Mouse (Mus musculus): ENCODE measurements around the gene Pcca. TPM values are rescaled to one million over a fixed set of nuclear protein-coding genes. Genes with fewer than 3 reads are reported as not detected.

Gene Pcca
- polyA plus RNA-seq, 1 experiment from 2014 or later = 27.6 TPM

DNA sequence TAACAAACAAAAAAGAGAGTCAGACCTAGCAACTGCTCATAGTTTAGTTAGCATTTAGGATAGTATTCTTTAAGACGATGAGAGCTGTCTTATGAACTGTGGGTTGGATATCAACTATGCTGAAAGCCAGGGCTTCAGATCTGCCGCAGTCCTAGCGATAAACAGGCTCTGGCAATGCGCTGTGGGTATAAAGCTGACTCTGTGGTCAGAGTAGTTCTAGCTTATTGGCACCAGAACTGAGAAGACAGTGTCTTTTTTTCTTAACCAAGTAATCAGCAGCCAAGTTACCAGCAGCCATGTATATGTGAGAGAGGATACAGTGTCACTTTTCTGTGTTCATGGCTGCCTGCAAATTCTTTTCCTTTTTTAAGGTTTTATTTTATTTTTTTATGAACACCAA is 154.3 kb downstream of the Pcca start:
- no peak overlapping the region for H3K4me3 ChIP-seq
- WGBS = 85% methylated on average over 4 of the region's 4 CpGs
- DNase-seq (ENCODE audit: low spot score) = no peak
- H3K4me1 ChIP-seq = peaks cover 8% of the 10 kb centered on the region; the same call in 1 of the 2 replicates
- no peaks in the 10 kb centered on the region for H3K36me3 ChIP-seq
- H3K27me3 ChIP-seq (ENCODE audit: insufficient read depth, poor library complexity, severe bottlenecking) = no peaks in the 10 kb centered on the region
- H3K27ac ChIP-seq = no peak overlapping the region
- H3K9me3 ChIP-seq = no peaks in the 10 kb centered on the region

DNA sequence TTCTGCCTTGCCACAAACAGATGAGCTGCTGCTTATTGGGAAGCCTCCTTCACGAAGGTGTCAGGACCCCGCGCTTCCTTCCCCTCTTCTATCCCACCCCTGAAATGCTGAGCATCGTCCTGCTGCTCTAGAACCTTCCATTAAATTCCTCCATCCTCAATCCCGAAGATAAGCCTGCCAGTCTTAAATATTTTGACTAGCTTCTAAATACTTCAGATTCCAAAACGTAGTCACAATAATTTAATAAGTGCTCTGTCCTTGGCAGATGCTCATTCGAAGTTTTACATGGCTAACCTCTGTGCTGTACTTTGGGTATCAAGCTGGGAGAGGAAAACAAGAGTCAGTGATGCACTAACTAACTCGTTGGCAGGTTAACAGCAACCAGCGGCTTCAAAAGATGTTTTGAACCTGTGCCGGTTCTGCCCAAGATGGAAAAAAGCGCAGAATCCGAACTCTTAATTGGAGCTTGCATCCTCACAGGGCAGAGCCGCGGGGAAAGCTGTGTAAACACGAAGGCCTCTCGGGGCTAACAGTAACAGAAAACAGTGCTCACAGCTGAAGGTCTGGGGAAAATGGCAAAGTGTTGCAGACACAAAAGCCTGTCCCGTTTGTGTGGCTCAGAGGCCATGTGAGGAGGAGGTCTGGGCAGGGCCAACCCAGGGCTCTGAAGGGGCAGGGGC is 155.2 kb downstream of the Pcca start:
- H3K9me3 ChIP-seq = no peaks in the 10 kb centered on the region
- DNase-seq (ENCODE audit: low spot score) = no peak
- H3K27me3 ChIP-seq (ENCODE audit: insufficient read depth, poor library complexity, severe bottlenecking) = no peaks in the 10 kb centered on the region
- 70% methylated on average over 17 of the region's 17 CpGs for WGBS
- no peak overlapping the region for H3K27ac ChIP-seq
- no peaks in the 10 kb centered on the region for H3K36me3 ChIP-seq
- no peak overlapping the region for H3K4me3 ChIP-seq
- H3K4me1 ChIP-seq = peaks cover 6% of the 10 kb centered on the region; the same call in 1 of the 2 replicates

DNA sequence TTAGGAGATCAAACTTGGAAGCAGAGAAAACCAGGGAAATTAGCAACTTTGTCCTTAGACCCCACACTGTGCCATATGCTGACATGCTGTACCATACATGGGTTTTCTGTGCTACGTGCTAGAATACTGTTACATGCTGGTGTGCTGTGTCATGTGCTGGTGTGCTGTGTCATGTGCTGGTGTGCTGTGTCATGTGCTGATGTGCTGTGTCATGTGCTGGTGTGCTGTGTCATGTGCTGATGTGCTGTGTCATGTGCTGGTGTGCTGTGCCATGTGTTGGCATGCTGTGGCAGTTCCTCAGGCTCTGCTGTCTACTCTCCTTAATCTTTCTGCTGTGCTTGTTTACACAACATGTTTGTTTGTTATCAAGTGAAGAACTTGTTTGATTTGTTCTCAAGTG is 157.4 kb downstream of the Pcca start:
- H3K36me3 ChIP-seq = no peaks in the 10 kb centered on the region
- no peaks in the 10 kb centered on the region for H3K27me3 ChIP-seq (ENCODE audit: insufficient read depth, poor library complexity, severe bottlenecking)
- H3K4me3 ChIP-seq = no peak overlapping the region
- no peak for DNase-seq (ENCODE audit: low spot score)
- no peaks in the 10 kb centered on the region for H3K4me1 ChIP-seq
- H3K9me3 ChIP-seq = no peaks in the 10 kb centered on the region
- 88% methylated on average over 1 of the region's 1 CpGs for WGBS
- no peak overlapping the region for H3K27ac ChIP-seq

DNA sequence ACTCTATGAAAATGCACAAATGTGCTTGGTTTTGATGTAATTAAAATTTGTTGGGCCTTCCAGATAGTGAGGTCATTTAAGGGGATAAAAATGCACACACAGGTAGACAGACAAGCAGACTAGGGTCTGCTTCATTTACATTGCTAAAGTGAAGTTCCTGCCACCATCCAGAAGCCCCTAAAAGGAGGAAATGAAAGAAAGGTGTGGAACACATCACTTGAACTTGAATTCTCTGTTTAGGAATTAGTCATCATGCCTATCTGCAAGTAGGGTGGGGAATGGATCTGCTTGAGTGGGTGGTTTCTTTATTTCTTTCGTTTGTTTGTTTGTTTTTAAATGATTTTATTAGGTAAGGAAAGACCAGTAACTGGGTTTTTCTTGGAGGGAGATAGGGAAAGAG is 166.2 kb downstream of the Pcca start:
- Histone ChIP-seq H3K4me3 (no peak overlapping the region), H3K9me3 (no peaks in the 10 kb centered on the region), H3K27ac (no peak overlapping the region), H3K4me1 (no peaks in the 10 kb centered on the region), H3K27me3 (ENCODE audit: insufficient read depth, poor library complexity, severe bottlenecking) (no peaks in the 10 kb centered on the region), H3K36me3 (peaks cover 2% of the 10 kb centered on the region; the same call in 1 of the 2 replicates)
- no peak for DNase-seq (ENCODE audit: low spot score)
- 68% methylated on average over 1 of the region's 1 CpGs for whole genome bisulfite sequencing

DNA sequence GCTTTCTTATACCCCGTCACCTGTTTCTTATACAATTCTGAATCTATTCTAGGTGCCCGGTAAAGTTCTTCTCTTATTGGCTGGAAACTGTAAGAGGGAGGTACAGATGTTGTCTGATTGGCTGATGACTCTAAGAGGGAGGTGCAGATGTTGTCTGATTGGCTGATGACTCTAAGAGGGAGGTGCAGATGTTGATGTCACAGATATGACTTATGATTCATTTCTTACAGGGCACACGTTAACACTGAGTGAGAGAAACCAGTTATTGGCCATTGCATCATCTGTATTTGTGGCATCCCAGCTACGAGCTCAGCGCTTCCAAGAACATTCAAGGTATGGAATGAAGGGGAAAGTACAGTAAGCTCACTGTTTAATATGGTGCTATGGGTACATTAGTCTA is 179.7 kb downstream of the Pcca start:
- Histone ChIP-seq H3K4me1 (no peaks in the 10 kb centered on the region), H3K4me3 (no peak overlapping the region), H3K27ac (no peak overlapping the region), H3K27me3 (ENCODE audit: insufficient read depth, poor library complexity, severe bottlenecking) (no peaks in the 10 kb centered on the region), H3K9me3 (no peaks in the 10 kb centered on the region), H3K36me3 (no peaks in the 10 kb centered on the region)
- no peak for DNase-seq (ENCODE audit: low spot score)
- WGBS = 91% methylated on average over 5 of the region's 5 CpGs

DNA sequence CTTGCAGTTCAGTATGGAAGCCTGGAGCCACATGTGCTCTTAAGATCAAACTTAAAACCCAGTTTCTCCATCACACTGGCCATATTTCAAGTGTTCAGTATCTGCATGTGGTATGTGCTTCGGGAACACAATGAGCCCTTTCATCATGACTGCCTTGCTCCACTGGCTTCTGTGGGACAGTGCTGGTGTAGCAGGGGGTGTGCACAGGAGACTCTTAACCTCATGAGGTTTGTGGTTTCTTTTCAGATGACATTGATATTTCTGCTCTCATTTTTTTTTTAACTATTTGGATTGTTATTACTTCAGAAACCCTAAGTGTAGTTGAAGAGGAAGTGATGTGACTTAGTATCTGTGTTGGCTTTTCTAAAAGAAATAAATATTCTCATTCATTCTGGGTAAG is 180.8 kb downstream of the Pcca start:
- Histone ChIP-seq H3K4me3 (no peak overlapping the region), H3K27me3 (ENCODE audit: insufficient read depth, poor library complexity, severe bottlenecking) (no peaks in the 10 kb centered on the region), H3K4me1 (no peaks in the 10 kb centered on the region), H3K27ac (no peak overlapping the region), H3K9me3 (no peaks in the 10 kb centered on the region), H3K36me3 (no peaks in the 10 kb centered on the region)
- 73% methylated on average over 1 of the region's 1 CpGs for WGBS
- no peak for DNase-seq (ENCODE audit: low spot score)

DNA sequence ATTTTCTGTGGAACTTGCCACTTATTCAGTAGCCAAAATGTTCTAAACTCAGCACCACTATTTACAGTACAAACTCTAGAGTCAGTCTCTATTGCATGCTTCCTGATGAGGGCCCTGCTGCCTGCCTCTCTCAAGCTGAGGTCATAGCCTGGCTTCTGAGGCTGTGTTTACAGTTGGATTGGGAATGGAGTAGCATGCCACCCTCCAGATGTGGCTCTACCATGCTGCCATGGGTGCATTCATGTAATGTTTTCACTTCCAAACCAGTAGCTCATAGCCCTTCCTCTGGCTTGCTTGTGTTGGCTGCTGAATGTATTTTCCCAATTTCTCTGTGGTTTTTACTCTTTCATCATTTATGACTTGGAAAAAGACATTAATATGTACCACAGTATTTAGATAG is 181.9 kb downstream of the Pcca start:
- DNase-seq (ENCODE audit: low spot score) = no peak
- H3K36me3 ChIP-seq = no peaks in the 10 kb centered on the region
- no peak overlapping the region for H3K4me3 ChIP-seq
- no peaks in the 10 kb centered on the region for H3K9me3 ChIP-seq
- no peak overlapping the region for H3K27ac ChIP-seq
- no peaks in the 10 kb centered on the region for H3K4me1 ChIP-seq
- H3K27me3 ChIP-seq (ENCODE audit: insufficient read depth, poor library complexity, severe bottlenecking) = no peaks in the 10 kb centered on the region

DNA sequence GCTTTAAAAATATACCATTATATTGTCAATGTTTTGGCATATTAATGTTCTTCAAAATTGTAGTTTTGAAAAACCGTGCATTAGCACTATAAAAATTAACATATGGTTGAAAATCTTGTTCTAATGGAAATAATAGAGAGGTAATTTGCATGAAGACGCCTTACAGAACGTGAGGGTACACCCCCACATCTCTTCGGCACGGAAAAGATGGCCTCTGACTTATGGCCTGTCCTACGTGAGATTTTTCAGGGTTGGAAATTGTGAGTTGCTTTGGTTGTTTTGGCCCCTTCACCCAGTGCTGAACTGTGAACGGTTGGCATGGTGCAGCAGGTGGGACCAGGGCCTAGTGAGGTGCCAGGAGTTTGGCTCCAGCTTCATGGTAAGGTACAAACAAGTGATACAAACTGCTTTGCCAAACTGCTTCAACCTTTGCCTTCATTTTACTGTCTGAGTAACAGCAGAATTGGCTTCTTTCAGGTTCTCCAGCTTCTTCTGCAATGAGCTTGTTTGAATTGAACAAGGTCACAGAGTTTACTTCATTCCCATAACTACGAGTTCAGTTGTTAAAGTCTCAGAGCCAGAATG is 185.5 kb downstream of the Pcca start:
- 89% methylated on average over 8 of the region's 8 CpGs for WGBS
- Histone ChIP-seq H3K36me3 (no peaks in the 10 kb centered on the region), H3K27me3 (ENCODE audit: insufficient read depth, poor library complexity, severe bottlenecking) (no peaks in the 10 kb centered on the region), H3K27ac (no peak overlapping the region), H3K9me3 (no peaks in the 10 kb centered on the region), H3K4me1 (no peaks in the 10 kb centered on the region), H3K4me3 (no peak overlapping the region)
- DNase-seq (ENCODE audit: low spot score) = no peak

DNA sequence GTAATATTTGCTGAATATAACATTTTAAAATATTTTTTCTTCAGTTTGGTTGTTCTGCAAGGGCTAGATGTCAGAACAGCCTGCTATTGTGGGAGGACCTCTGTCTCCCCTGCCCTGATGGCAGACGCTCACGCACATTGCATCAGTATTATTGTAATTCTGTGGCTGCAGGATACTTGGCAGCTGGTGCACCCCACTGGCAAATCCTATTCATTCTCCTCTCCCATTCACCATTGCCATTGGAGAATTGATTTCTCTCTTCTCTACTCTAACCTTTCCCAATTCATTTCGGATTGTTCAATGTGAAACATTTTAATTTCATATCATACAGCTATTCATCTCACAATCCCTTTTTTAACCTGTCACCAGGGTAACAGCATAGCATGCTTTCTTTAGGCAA is 186.9 kb downstream of the Pcca start:
- no peaks in the 10 kb centered on the region for H3K27me3 ChIP-seq (ENCODE audit: insufficient read depth, poor library complexity, severe bottlenecking)
- H3K9me3 ChIP-seq = no peaks in the 10 kb centered on the region
- H3K36me3 ChIP-seq = no peaks in the 10 kb centered on the region
- H3K4me3 ChIP-seq = no peak overlapping the region
- H3K4me1 ChIP-seq = no peaks in the 10 kb centered on the region
- H3K27ac ChIP-seq = no peak overlapping the region
- WGBS = 65% methylated on average over 3 of the region's 3 CpGs
- no peak for DNase-seq (ENCODE audit: low spot score)

DNA sequence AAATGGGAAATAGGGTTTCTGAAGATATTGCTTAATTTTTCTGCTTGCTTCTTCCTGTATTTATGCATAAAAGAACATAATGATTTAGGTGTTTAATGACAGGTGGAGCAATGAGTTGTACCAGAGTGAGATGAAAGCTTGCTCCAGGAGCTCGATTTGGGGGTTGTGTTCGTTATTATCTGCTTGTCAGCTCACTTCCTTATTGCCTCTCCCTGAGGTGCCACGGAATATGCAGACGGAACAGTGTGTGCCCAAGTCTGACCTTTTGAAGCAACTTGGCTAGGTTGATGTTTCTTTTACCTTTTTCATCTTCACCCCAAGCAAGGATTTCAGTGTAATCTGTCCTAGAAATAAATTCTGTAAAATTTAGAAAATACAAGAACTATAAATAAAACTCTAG is 187.6 kb downstream of the Pcca start:
- Histone ChIP-seq H3K9me3 (no peaks in the 10 kb centered on the region), H3K4me1 (no peaks in the 10 kb centered on the region), H3K27ac (no peak overlapping the region), H3K27me3 (ENCODE audit: insufficient read depth, poor library complexity, severe bottlenecking) (no peaks in the 10 kb centered on the region), H3K36me3 (no peaks in the 10 kb centered on the region), H3K4me3 (no peak overlapping the region)
- WGBS = 59% methylated on average over 4 of the region's 4 CpGs
- DNase-seq (ENCODE audit: low spot score) = no peak

DNA sequence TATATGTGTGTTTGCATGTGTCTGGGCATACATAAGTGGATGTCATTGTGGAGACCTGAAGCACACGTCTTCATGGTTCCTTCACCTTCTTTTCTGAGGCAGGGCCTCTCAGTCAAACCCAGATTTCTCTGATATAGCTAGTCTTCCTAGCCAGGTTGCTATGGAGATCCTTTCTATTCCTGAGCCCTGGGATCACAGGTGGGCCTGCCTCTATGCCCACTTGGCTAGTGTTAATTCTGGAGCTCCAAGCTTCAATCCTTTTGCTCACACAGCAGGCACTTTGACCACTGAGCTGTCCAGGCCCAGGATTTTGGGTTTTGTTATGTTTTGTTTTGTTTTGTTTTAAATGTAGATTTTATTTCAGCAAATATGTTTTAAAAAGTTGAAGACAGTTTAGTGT is 192.3 kb downstream of the Pcca start:
- Histone ChIP-seq H3K36me3 (no peaks in the 10 kb centered on the region), H3K4me1 (no peaks in the 10 kb centered on the region), H3K27me3 (ENCODE audit: insufficient read depth, poor library complexity, severe bottlenecking) (no peaks in the 10 kb centered on the region), H3K9me3 (no peaks in the 10 kb centered on the region), H3K27ac (no peak overlapping the region), H3K4me3 (no peak overlapping the region)
- 78% methylated on average over 1 of the region's 1 CpGs for WGBS
- DNase-seq (ENCODE audit: low spot score) = no peak

DNA sequence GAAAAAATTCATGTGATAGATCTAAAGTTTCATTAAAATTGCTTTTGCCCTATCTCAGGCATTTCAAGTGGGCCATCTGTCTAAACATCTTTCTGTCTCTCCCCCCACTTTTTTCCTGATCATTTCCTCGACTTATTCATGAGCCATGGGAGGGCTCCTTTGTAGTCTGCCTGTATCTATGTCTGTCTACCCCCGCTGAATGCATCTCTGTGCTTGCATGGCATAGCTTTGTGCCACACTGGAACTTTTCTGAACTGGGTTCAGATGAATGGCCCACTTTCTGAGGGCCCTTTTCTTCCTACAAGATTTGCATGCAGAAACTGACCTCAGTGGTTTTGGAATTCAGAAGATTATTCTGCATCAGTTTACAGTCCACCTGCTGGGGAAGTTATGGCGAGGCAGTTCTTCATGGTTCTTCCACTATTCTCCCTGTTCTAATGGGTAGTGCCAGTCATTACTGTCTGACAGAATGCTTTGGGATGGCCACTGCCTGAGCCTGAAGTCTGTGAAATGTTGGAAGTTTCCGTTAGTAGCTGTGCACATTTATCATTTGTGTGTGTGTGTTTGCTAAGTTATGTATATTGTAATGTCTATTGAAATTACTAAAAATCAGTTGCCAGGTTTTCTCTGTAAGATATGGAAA is 195.4 kb downstream of the Pcca start:
- Histone ChIP-seq H3K27ac (no peak overlapping the region), H3K27me3 (ENCODE audit: insufficient read depth, poor library complexity, severe bottlenecking) (no peaks in the 10 kb centered on the region), H3K4me3 (no peak overlapping the region), H3K36me3 (no peaks in the 10 kb centered on the region), H3K4me1 (no peaks in the 10 kb centered on the region), H3K9me3 (no peaks in the 10 kb centered on the region)
- no peak for DNase-seq (ENCODE audit: low spot score)
- WGBS = 80% methylated on average over 4 of the region's 4 CpGs

DNA sequence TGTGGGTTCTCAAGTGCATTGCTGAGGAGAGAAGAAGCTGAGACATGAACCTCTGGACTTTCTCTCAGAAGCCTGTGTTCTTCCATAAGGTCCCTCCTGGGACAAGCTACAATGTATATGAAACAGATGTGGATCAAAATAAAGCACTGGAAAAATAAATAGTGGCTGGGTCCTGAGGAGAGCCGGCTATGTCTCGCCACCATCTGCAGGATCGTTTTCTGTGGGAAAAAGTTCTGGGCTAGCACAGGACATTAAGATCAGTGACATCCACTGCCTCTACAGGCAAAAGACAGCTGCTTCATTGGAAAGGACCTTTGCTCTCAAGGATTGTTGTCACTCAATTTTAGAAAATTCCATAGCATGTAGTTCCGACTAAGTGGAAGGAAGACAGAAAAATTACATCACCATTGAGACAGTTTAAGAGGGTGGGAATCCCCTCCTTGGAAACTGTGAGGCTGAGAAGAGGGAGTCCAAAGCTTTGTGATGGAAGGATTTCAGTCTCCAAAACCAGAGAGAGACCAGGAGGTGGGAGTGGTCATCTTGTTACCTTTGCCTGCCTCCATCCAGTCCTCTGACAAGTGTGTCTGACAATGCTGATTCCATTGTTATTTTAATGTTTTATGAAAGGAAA is 196.9 kb downstream of the Pcca start:
- WGBS = 75% methylated on average over 4 of the region's 4 CpGs
- no peaks in the 10 kb centered on the region for H3K36me3 ChIP-seq
- no peaks in the 10 kb centered on the region for H3K9me3 ChIP-seq
- H3K27ac ChIP-seq = no peak overlapping the region
- no peak overlapping the region for H3K4me3 ChIP-seq
- H3K27me3 ChIP-seq (ENCODE audit: insufficient read depth, poor library complexity, severe bottlenecking) = no peaks in the 10 kb centered on the region
- no peak for DNase-seq (ENCODE audit: low spot score)
- H3K4me1 ChIP-seq = no peaks in the 10 kb centered on the region

Measured in heart, embryonic 10.5 days (tissue).